Comparison of ENCODE assay signal across 9 mouse cellular contexts in the genomic region with DNA sequence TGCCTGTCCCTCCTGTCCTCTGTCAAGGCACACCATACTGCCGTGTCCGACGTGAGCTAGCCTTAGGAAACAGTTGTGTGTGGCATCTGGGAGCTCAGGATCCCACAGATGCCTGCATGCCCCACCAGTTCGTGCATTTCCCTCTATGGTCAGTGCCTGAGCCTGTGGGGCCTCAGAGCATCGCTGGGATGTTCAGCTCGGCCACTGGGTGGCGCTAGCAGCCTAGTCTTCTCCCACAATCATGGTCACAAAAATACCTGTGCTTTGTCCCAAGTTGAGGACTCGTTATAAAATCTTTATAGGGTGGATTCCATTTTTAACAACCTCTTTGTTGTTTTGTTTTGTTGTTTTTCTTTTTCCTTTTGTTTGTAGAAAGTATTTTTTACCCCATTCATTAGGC. TPM values are rescaled to one million over a fixed set of nuclear protein-coding genes. Genes with fewer than 3 reads are reported as not detected.
A peak's percentile ranks its signal among the peaks of the same experiment; 100 is the strongest.
DNase-seq lines count a peak whose midpoint lies in the region; ATAC-seq and TF ChIP-seq lines count a peak whose summit lies in the region.
"Had no signal": no experiment of that assay in that cellular context is flagged by ENCODE, and none has a peak within 500 bp of the region (broad histone marks: within the 10 kb centered on the region; RNA-seq: fewer than 3 reads in every experiment).

No protein-coding gene starts in this region.

- H3K27ac ChIP-seq in left cerebral cortex, adult 2 months: no peak overlapping the region
- no peak overlapping the region for H3K27ac ChIP-seq in embryonic facial prominence, embryonic 10.5 days (replicated peaks)
- no peak overlapping the region for H3K27ac ChIP-seq in liver, embryonic 13.5 days
- no peak overlapping the region for H3K27ac ChIP-seq in spleen, adult 2 months (ENCODE audit: insufficient read depth, low read length)

- peak; percentile 38 for DNase-seq in adrenal gland, adult 2 months
- no peak for DNase-seq in adrenal gland, postnatal 4 days (ENCODE audit: low spot score in 2 of 2)
- no peak for DNase-seq in left cerebral cortex, adult 2 months (ENCODE audit: extremely low spot score in 1 of 2, low spot score in 2 of 2)
- no peak for DNase-seq in left cerebral cortex, adult 8-10 months (ENCODE audit: low spot score in 2 of 2)
- DNase-seq in adipocyte (ENCODE audit: low spot score): peak; percentile 29
- DNase-seq in embryonic facial prominence, embryonic 10.5 days (ENCODE audit: low spot score): peak; percentile 68
- peak; percentile 19 for DNase-seq in liver, embryonic 13.5 days
- DNase-seq in spleen, adult 2 months (ENCODE audit: low read depth in 1 of 2, low spot score in 2 of 2): peak in 1 of 2 experiments; percentile 17

- peaks cover 19% of the 10 kb centered on the region for H3K4me1 ChIP-seq in embryonic facial prominence, embryonic 10.5 days
- peaks cover 18% of the 10 kb centered on the region for H3K4me1 ChIP-seq in liver, embryonic 13.5 days (replicated peaks)
- no peaks in the 10 kb centered on the region for H3K4me1 ChIP-seq in spleen, adult 2 months (ENCODE audit: control insufficient read depth, insufficient read depth, insufficient read length)

- ATAC-seq in liver, embryonic 13.5 days (ENCODE audit: low read depth): peak; percentile 39; the same call in 1 of the 2 replicates

- no peaks in the 10 kb centered on the region for H3K27me3 ChIP-seq in embryonic facial prominence, embryonic 10.5 days (replicated peaks; ENCODE audit: low read depth, poor library complexity, severe bottlenecking)
- H3K27me3 ChIP-seq in liver, embryonic 13.5 days: no peaks in the 10 kb centered on the region
- H3K27me3 ChIP-seq in spleen, adult 2 months (ENCODE audit: control insufficient read depth, insufficient read depth, low read length): no peaks in the 10 kb centered on the region

- peaks cover 73% of the 10 kb centered on the region for H3K36me3 ChIP-seq in embryonic facial prominence, embryonic 10.5 days (replicated peaks)
- H3K36me3 ChIP-seq in liver, embryonic 13.5 days: peaks cover 40% of the 10 kb centered on the region
- H3K36me3 ChIP-seq in spleen, adult 2 months (ENCODE audit: control insufficient read depth, insufficient read depth, low read length): peaks cover 41% of the 10 kb centered on the region

- no peak for TF ChIP-seq POLR2A in spleen, adult 2 months (IDR thresholded peaks at IDR 0.05; ENCODE audit: low read depth, low read length)

- TF ChIP-seq CTCF in left cerebral cortex, adult 2 months (IDR thresholded peaks at IDR 0.05): peak; percentile 93
- peak; percentile 80; the same call in 1 of the 2 replicates for TF ChIP-seq CTCF in spleen, adult 2 months (IDR thresholded peaks at IDR 0.05; ENCODE audit: extremely low read depth, insufficient read depth, insufficient read length, insufficient replicate concordance)

- no peak overlapping the region for H3K4me2 ChIP-seq in liver, embryonic 13.5 days

- intact Hi-C loops in left cerebral cortex, adult 2 months (cut with DNase I): loop anchor here (5.0 kb wide), 1 partner anchor 211 kb away; no protein-coding TSS in a partner anchor

- H3K9ac ChIP-seq in liver, embryonic 13.5 days: no peak overlapping the region

- no peaks in the 10 kb centered on the region for H3K9me3 ChIP-seq in embryonic facial prominence, embryonic 10.5 days
- no peaks in the 10 kb centered on the region for H3K9me3 ChIP-seq in liver, embryonic 13.5 days (replicated peaks)

- no peak overlapping the region for H3K4me3 ChIP-seq in left cerebral cortex, adult 2 months
- no peak overlapping the region for H3K4me3 ChIP-seq in embryonic facial prominence, embryonic 10.5 days
- no peak overlapping the region for H3K4me3 ChIP-seq in liver, embryonic 13.5 days (replicated peaks)
- no peak overlapping the region for H3K4me3 ChIP-seq in spleen, adult 2 months (ENCODE audit: extremely low read depth, insufficient read depth, insufficient read length)
- H3K4me3 ChIP-seq: myocyte had no signal

- 28% methylated on average over 8 of the region's 8 CpGs for WGBS in embryonic facial prominence, embryonic 10.5 days
- 24% methylated on average over 8 of the region's 8 CpGs for WGBS in liver, embryonic 13.5 days (ENCODE audit: insufficient replicate concordance)
- WGBS in spleen, adult 2 months: 46% methylated on average over 8 of the region's 8 CpGs

RNA-seq across cellular contexts. Expression of a gene that starts 37.0 kb away (rescaled TPM):
- 1 to 10 TPM in 1 of 2 experiments, not detected in 1; 1.2 TPM for total RNA-seq in adrenal gland, adult 2 months (2021)
- 1.3 and 4.0 TPM in 2 replicates for polyA plus RNA-seq in adrenal gland, adult 2 months (2012; rRNA removed)
- 1 to 10 TPM in 1 of 2 experiments, under 1 TPM in 1; 0.67 to 1.5 TPM for total RNA-seq in adrenal gland, postnatal 4 days (2021)
- total RNA-seq in left cerebral cortex, adult 2 months (2021): 100 to 1,000 TPM; 710 to 764 TPM
- 100 to 1,000 TPM; 514 to 621 (median 567) TPM for total RNA-seq in left cerebral cortex, adult 8-10 months (2022)
- polyA plus RNA-seq in embryonic facial prominence, embryonic 10.5 days (2016; fragmentation: Nextera tagmentation; extraction: Ambion mirVana): 0.91 and 0.99 TPM in 2 replicates
- 0.35 and 0.57 TPM in 2 replicates for polyA plus RNA-seq in liver, embryonic 13.5 days (2015; fragmentation: Nextera tagmentation; extraction: Ambion mirVana)
- not detected in 2 replicates for polyA plus RNA-seq in spleen, adult 2 months (2012; rRNA removed)

Comparison
In these comparisons a context has a peak if more than half of its experiments do, and no peak if none do; other contexts are left out.
1. DNase-seq: peak in adrenal gland, adult 2 months (single experiment), adipocyte (single experiment), embryonic facial prominence, embryonic 10.5 days (single experiment) and liver, embryonic 13.5 days (single experiment); none in adrenal gland, postnatal 4 days (0 of 2), left cerebral cortex, adult 2 months (0 of 2) and left cerebral cortex, adult 8-10 months (0 of 2).
2. RNA of a gene that starts 37.0 kb away (total RNA-seq): 710 to 764 TPM in left cerebral cortex, adult 2 months and 514 to 621 TPM in left cerebral cortex, adult 8-10 months; 0.67 to 1.5 TPM in adrenal gland, postnatal 4 days and 1.2 TPM in adrenal gland, adult 2 months; every median in the first group is over 100 times any median in the second.